ENCODE assay signal across 8 mouse cellular contexts in genomic region chr9:20757087-20757955, GRCm38 (mm10). TPM values are rescaled to one million over a fixed set of nuclear protein-coding genes. Genes with fewer than 3 reads are reported as not detected.
DNase-seq lines count a peak whose midpoint lies in the region; ATAC-seq and TF ChIP-seq lines count a peak whose summit lies in the region.

No protein-coding gene starts in this region.

- TF ChIP-seq CTCF in G1E (IDR thresholded peaks at IDR 0.05; ENCODE audit: low read depth, low read length), result peak; percentile 56
- peak; percentile 78 for TF ChIP-seq CTCF in gastrocnemius, adult 2 months (IDR thresholded peaks at IDR 0.05)

- peaks cover 16% of the 10 kb centered on the region for H3K4me1 ChIP-seq in hindbrain, embryonic 10.5 days (replicated peaks)
- peaks cover 4% of the 10 kb centered on the region; the same call in 1 of the 2 replicates for H3K4me1 ChIP-seq in hindbrain, embryonic 16.5 days (ENCODE audit: control insufficient read depth, insufficient read depth, low read depth, low read length)
- peaks cover 2% of the 10 kb centered on the region; the same call in 1 of the 2 replicates for H3K4me1 ChIP-seq in G1E (ENCODE audit: insufficient read depth, low read depth, low read length)
- H3K4me1 ChIP-seq in stomach, embryonic 15.5 days, result 0 out of 2 replicates have a peak, but pooled peaks cover 5% of the 10 kb centered on the region

- H3K27me3 ChIP-seq in hindbrain, embryonic 10.5 days (ENCODE audit: insufficient read depth, poor library complexity, severe bottlenecking), result no peaks in the 10 kb centered on the region
- no peaks in the 10 kb centered on the region for H3K27me3 ChIP-seq in hindbrain, embryonic 16.5 days (replicated peaks; ENCODE audit: control insufficient read depth, insufficient read depth, low read length)
- peaks cover 18% of the 10 kb centered on the region for H3K27me3 ChIP-seq in G1E (ENCODE audit: insufficient read depth, low read length)
- H3K27me3 ChIP-seq in stomach, embryonic 15.5 days (replicated peaks), result no peaks in the 10 kb centered on the region

- no peak overlapping the region for H3K27ac ChIP-seq in hindbrain, embryonic 10.5 days
- H3K27ac ChIP-seq in hindbrain, embryonic 16.5 days (ENCODE audit: low read depth, low read length), result no peak overlapping the region
- no peak overlapping the region for H3K27ac ChIP-seq in gastrocnemius, adult 2 months
- H3K27ac ChIP-seq in stomach, embryonic 15.5 days, result no peak overlapping the region

- intact Hi-C loops in gastrocnemius, adult 2 months (cut with DNase I), result no loop called here

- H3K9me3 ChIP-seq in hindbrain, embryonic 10.5 days, result no peaks in the 10 kb centered on the region
- peaks cover 3% of the 10 kb centered on the region for H3K9me3 ChIP-seq in hindbrain, embryonic 16.5 days (ENCODE audit: control insufficient read depth, low read length)
- H3K9me3 ChIP-seq in G1E (replicated peaks), result no peaks in the 10 kb centered on the region
- H3K9me3 ChIP-seq in stomach, embryonic 15.5 days, result no peaks in the 10 kb centered on the region

- 61% methylated on average over 6 of the region's 6 CpGs for WGBS in hindbrain, embryonic 10.5 days
- WGBS in hindbrain, embryonic 16.5 days, result 63% methylated on average over 6 of the region's 6 CpGs
- 61% methylated on average over 6 of the region's 6 CpGs for WGBS in stomach, embryonic 15.5 days

- H3K4me3 ChIP-seq in hindbrain, embryonic 10.5 days, result no peak overlapping the region
- H3K4me3 ChIP-seq in hindbrain, embryonic 16.5 days (ENCODE audit: low read length), result no peak overlapping the region
- no peak overlapping the region for H3K4me3 ChIP-seq in G1E (ENCODE audit: low read depth, low read length)
- no peak overlapping the region for H3K4me3 ChIP-seq in gastrocnemius, adult 2 months
- no peak overlapping the region for H3K4me3 ChIP-seq in stomach, embryonic 15.5 days (replicated peaks)

- H3K36me3 ChIP-seq in hindbrain, embryonic 10.5 days, result no peaks in the 10 kb centered on the region
- H3K36me3 ChIP-seq in hindbrain, embryonic 16.5 days (ENCODE audit: control insufficient read depth, insufficient read depth, low read length), result no peaks in the 10 kb centered on the region
- no peaks in the 10 kb centered on the region for H3K36me3 ChIP-seq in G1E (replicated peaks)
- H3K36me3 ChIP-seq in stomach, embryonic 15.5 days, result no peaks in the 10 kb centered on the region

- DNase-seq in hindbrain, embryonic 10.5 days (ENCODE audit: low spot score), result peak; percentile 64
- peak; percentile 22 for DNase-seq in G1E (ENCODE audit: low spot score)
- DNase-seq in cerebellum, adult 11 months, result peak; percentile 23
- peak; percentile 78 for DNase-seq in gastrocnemius, adult 2 months
- DNase-seq in kidney, adult 8-10 months, result peak; percentile 41 to 77
- peak; percentile 85 for DNase-seq in lung, postnatal 14 days

- H3K4me2 ChIP-seq in hindbrain, embryonic 16.5 days (ENCODE audit: low read length), result no peak overlapping the region
- H3K4me2 ChIP-seq in stomach, embryonic 15.5 days, result no peak overlapping the region

- no peak for ATAC-seq in hindbrain, embryonic 16.5 days
- peak; percentile 40; the same call in 1 of the 2 replicates for ATAC-seq in G1E (ENCODE audit: extremely low read depth, insufficient number of reproducible peaks, low FRiP score, poor library complexity, severe bottlenecking)
- ATAC-seq in stomach, embryonic 15.5 days (ENCODE audit: insufficient read depth, low FRiP score, low read depth), result peak; percentile 82; the same call in 1 of the 2 replicates

- no peak overlapping the region for H3K9ac ChIP-seq in hindbrain, embryonic 16.5 days (ENCODE audit: low read depth, low read length)
- no peak overlapping the region for H3K9ac ChIP-seq in stomach, embryonic 15.5 days

RNA-seq across cellular contexts. Expression of gene Olfm2, which starts 11.2 kb away (rescaled TPM):
- polyA plus RNA-seq in hindbrain, embryonic 10.5 days (2016; fragmentation: Nextera tagmentation; extraction: Ambion mirVana), result 46.9 and 76.4 TPM in 2 replicates
- 250 and 269 TPM in 2 replicates for polyA plus RNA-seq in hindbrain, embryonic 16.5 days (2015; fragmentation: Nextera tagmentation; extraction: Ambion mirVana)
- total RNA-seq in G1E (2014; fragmentation: Nextera tagmentation) (not detected in 2 replicates), G1E (2017) (0.06 TPM in 1 of 2 replicates, not detected in the other)
- not detected in 2 replicates for polyA plus RNA-seq in G1E (2012)
- total RNA-seq in gastrocnemius, adult 2 months (2021), result under 1 TPM; 0.20 TPM
- 6.7 and 7.5 TPM in 2 replicates for polyA plus RNA-seq in stomach, embryonic 15.5 days (2015; fragmentation: Nextera tagmentation; extraction: Ambion mirVana)

RNA-seq across cellular contexts. Expression of gene Col5a3, which starts 57.5 kb away (rescaled TPM):
- 0.98 and 1.3 TPM in 2 replicates for polyA plus RNA-seq in hindbrain, embryonic 10.5 days (2016; fragmentation: Nextera tagmentation; extraction: Ambion mirVana)
- 1.1 and 1.2 TPM in 2 replicates for polyA plus RNA-seq in hindbrain, embryonic 16.5 days (2015; fragmentation: Nextera tagmentation; extraction: Ambion mirVana)
- total RNA-seq in G1E (2014; fragmentation: Nextera tagmentation) (not detected in 2 replicates), G1E (2017) (0.11 TPM in 1 of 2 replicates, not detected in the other)
- polyA plus RNA-seq in G1E (2012), result not detected in 2 replicates
- total RNA-seq in gastrocnemius, adult 2 months (2021), result 10 to 100 TPM; 12.8 to 22.5 TPM
- polyA plus RNA-seq in stomach, embryonic 15.5 days (2015; fragmentation: Nextera tagmentation; extraction: Ambion mirVana), result 3.2 and 3.5 TPM in 2 replicates

Comparison
In these comparisons a context has a peak if more than half of its experiments do, and no peak if none do; other contexts are left out.
1. DNase-seq: peak in every context shown above with its lines; median percentile 85 in lung, postnatal 14 days; 78 in gastrocnemius, adult 2 months; 64 in hindbrain, embryonic 10.5 days; 59 in kidney, adult 8-10 months; 23 in cerebellum, adult 11 months; 22 in G1E.